Mouse (Mus musculus) intestine, postnatal 0 days (tissue): ENCODE measurements around the gene Sesn1. TPM values are rescaled to one million over a fixed set of nuclear protein-coding genes. Genes with fewer than 3 reads are reported as not detected.
"Not testable (repeated sequence)": the region's sequence is repeated elsewhere in the genome, so short reads cannot be mapped to it uniquely, and the experiment has no call there.

ENCODE experiments used
- ATAC-seq: fragments of 200-750 bp; cut with Nextera tagmentation; 2 replicates; pipeline ENCODE4 v1.8.0; 2017; ENCODE audit warnings: mild to moderate bottlenecking, moderate TSS enrichment, moderate library complexity
- H3K27ac ChIP-seq: fragments of 300-500 bp; sonication (generic); 2 replicates; pipeline ENCODE4 v1.5.1; 2014; ENCODE audit warnings: mild to moderate bottlenecking, low read depth, low read length, moderate library complexity
- H3K27me3 ChIP-seq: fragments of 300-500 bp; sonication (generic); replicated peaks from 2 replicates; pipeline ENCODE4 v1.6.1; 2014; ENCODE audit warnings: low read length, mixed read lengths; ENCODE audit not compliant: control insufficient read depth, insufficient read depth
- H3K36me3 ChIP-seq: fragments of 300-500 bp; sonication (generic); 2 replicates; pipeline ENCODE4 v1.6.1; 2014; ENCODE audit warnings: mild to moderate bottlenecking, moderate library complexity; ENCODE audit not compliant: control insufficient read depth, insufficient read depth
- H3K4me1 ChIP-seq: fragments of 300-500 bp; sonication (generic); replicated peaks from 2 replicates; pipeline ENCODE4 v1.6.1; 2014; ENCODE audit warnings: antibody characterized with exemption, low read length, mixed read lengths; ENCODE audit not compliant: control insufficient read depth, insufficient read depth
- H3K4me2 ChIP-seq: fragments of 300-500 bp; sonication (generic); replicated peaks from 2 replicates; pipeline ENCODE4 v1.6.1; 2014; ENCODE audit warnings: low read depth, mild to moderate bottlenecking, moderate library complexity
- H3K4me3 ChIP-seq: fragments of 300-500 bp; sonication (generic); 2 replicates; pipeline ENCODE4 v1.5.1; 2014; ENCODE audit warnings: low read depth, low read length
- H3K9ac ChIP-seq: fragments of 300-500 bp; sonication (generic); 2 replicates; pipeline ENCODE4 v1.6.1; 2014; ENCODE audit warnings: mild to moderate bottlenecking, low read depth, low read length
- H3K9me3 ChIP-seq: fragments of 300-500 bp; sonication (generic); 2 replicates; pipeline ENCODE4 v1.6.1; 2016; ENCODE audit warnings: mixed run types; ENCODE audit not compliant: control insufficient read depth
- CTCF ChIP-seq: sonication (generic); IDR thresholded peaks from 2 replicates; pipeline ENCODE4 v1.5.1; 2016; ENCODE audit warnings: low read depth, mild to moderate bottlenecking, control low read depth, antibody characterized with exemption, moderate library complexity
- WGBS: fragments of 180-500 bp; shearing (Covaris S2); extraction: QIAGEN DNeasy Blood & Tissue Kit; methylation state at CpG from one replicate; pipeline ENCODE4 v1.1.7; 2014; 5-methylcytosine and 5-hydroxymethylcytosine counted together
- polyA plus RNA-seq: library from polyadenylated mRNA; unstranded; fragments of >200 nt; fragmentation: Nextera tagmentation; extraction: Ambion mirVana; gene quantifications from 2 replicates; pipeline ENCODE4 v1.2.1, GENCODE M21; 2015

Sesn1 gene
- polyA plus RNA-seq, 1 experiment from 2014 or later: 26.2 TPM

- no peak overlapping the region for H3K9ac ChIP-seq
- ATAC-seq: no peak
- no peaks in the 10 kb centered on the region for H3K36me3 ChIP-seq
- no peak for TF ChIP-seq CTCF
- no peaks in the 10 kb centered on the region for H3K27me3 ChIP-seq
- H3K9me3 ChIP-seq: no peaks in the 10 kb centered on the region
- H3K4me1 ChIP-seq: peaks cover 5% of the 10 kb centered on the region; the same call in 1 of the 2 replicates
- H3K27ac ChIP-seq: no peak overlapping the region
- H3K4me3 ChIP-seq: no peak overlapping the region
- H3K4me2 ChIP-seq: no peak overlapping the region
- 80% methylated on average over 3 of the region's 3 CpGs for WGBS
Observed at GRCm38 (mm10) chr10:41819307-41819706, 9.6 kb downstream of the Sesn1 start.

DNA sequence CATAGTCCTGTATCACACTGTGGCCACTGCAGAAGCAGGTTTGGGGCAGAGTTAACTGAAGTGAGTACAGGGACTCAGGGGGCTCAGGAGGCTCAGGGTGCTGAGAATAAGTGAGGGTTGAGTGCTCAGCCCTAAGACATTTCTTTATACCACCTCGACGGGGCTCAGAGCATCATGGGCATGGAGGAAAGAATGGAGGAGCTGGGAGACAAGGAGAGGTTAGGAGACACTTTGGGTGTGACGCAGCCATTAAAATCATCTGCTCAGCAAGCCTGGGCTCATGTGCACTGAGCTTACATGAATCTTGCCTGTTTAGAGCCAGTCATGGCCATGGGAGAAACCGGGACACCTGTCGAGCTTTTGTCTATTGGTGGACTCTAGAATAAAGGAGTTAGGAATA, 10.7 kb downstream of the Sesn1 start:
- WGBS: 93% methylated on average over 5 of the region's 5 CpGs
- peaks cover 5% of the 10 kb centered on the region; the same call in 1 of the 2 replicates for H3K4me1 ChIP-seq
- no peak overlapping the region for H3K4me3 ChIP-seq
- no peak overlapping the region for H3K4me2 ChIP-seq
- H3K9me3 ChIP-seq: no peaks in the 10 kb centered on the region
- no peaks in the 10 kb centered on the region for H3K36me3 ChIP-seq
- no peak for ATAC-seq
- no peak overlapping the region for H3K27ac ChIP-seq
- no peak overlapping the region for H3K9ac ChIP-seq
- no peak for TF ChIP-seq CTCF
- H3K27me3 ChIP-seq: no peaks in the 10 kb centered on the region

GRCm38 (mm10) chr10:41821171-41821570, 11.4 kb downstream of the Sesn1 start:
- no peaks in the 10 kb centered on the region for H3K27me3 ChIP-seq
- no peak overlapping the region for H3K4me2 ChIP-seq
- H3K27ac ChIP-seq: no peak overlapping the region
- no peak overlapping the region for H3K9ac ChIP-seq
- WGBS: 73% methylated on average over 6 of the region's 6 CpGs
- H3K4me3 ChIP-seq: no peak overlapping the region
- H3K9me3 ChIP-seq: no peaks in the 10 kb centered on the region
- H3K36me3 ChIP-seq: no peaks in the 10 kb centered on the region
- no peak for TF ChIP-seq CTCF
- ATAC-seq: peak; percentile 99
- peaks cover 5% of the 10 kb centered on the region; the same call in 1 of the 2 replicates for H3K4me1 ChIP-seq

DNA sequence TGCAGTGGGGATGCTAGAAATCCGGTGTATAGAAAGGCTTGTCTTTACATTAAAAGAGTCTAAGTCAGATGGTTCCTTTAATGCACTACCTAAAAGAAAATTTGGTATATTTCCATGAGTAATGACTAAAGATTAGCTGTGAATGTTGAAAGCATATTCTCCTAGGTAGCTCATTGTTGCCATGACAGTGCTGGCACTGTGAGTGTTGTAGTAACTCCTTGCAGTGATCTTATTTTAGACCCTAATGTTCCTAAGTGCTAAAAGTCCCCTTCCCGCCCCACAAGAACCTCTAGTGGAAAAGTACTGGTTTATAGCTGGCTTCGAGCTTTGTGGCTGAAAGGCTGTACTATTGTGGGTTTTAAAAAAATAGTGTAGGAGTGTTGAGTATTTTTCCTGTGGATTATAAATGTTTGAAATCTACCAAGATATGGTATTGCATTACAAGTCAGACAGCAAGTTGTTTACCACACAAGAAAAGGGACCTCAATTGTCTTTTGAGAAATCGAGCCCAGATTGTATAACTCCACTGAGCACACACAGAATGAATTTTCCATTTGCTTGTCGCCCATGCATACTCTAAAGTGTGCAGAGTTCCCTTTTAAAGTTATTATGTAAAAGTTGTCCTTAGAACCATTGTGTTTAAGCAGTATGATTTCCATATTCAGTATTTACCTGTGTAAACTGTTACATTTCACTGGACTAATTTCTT, 13.0 kb downstream of the Sesn1 start:
- no peak overlapping the region for H3K4me2 ChIP-seq
- no peaks in the 10 kb centered on the region for H3K36me3 ChIP-seq
- H3K9ac ChIP-seq: no peak overlapping the region
- 73% methylated on average over 5 of the region's 5 CpGs for WGBS
- no peak for ATAC-seq
- H3K27ac ChIP-seq: no peak overlapping the region
- no peak for TF ChIP-seq CTCF
- H3K4me1 ChIP-seq: peaks cover 5% of the 10 kb centered on the region; the same call in 1 of the 2 replicates
- H3K4me3 ChIP-seq: no peak overlapping the region
- H3K9me3 ChIP-seq: no peaks in the 10 kb centered on the region
- H3K27me3 ChIP-seq: no peaks in the 10 kb centered on the region

DNA sequence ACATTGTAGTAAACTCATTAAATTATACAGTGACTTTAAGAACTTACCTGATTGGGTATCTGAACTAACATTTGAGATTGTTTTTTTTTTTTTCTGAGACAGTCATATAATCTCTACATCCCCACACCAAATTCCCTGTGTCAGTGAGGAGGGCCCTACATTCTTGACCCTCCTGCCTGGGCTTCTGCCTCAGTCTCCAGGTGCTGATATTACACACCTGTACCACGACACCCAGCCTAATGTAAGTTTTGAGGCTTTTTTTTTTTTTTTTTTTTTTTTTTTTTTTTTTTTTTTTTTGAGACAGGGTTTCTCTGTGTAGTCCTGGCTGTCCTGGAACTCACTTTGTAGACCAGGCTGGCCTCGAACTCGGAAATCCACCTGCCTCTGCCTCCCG, 13.5 kb downstream of the Sesn1 start:
- H3K9me3 ChIP-seq, H3K4me3 ChIP-seq, H3K27me3 ChIP-seq, H3K27ac ChIP-seq, ATAC-seq, H3K36me3 ChIP-seq, H3K9ac ChIP-seq, H3K4me2 ChIP-seq, H3K4me1 ChIP-seq: not testable (repeated sequence)
- WGBS: 96% methylated on average over 4 of the region's 4 CpGs

DNA sequence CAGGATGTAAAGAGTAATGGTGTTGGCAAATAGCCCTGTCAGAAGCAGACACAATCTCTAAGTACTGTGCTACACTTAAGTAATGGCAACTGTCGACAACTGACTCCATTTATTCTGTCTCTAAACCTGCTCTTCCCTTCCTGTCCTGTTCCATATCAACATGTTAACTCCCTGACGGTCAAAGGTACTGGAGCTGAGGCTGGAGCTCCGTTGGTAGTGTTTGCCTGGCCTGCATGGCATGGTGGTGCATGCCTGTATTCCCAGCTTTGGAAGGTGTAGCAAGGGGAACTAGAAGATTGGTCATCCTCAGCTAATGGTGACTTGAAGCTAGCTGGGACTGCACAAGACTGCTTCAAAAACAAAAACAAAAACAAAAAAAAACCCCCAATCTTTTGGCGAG, 14.2 kb downstream of the Sesn1 start:
- no peaks in the 10 kb centered on the region for H3K36me3 ChIP-seq
- TF ChIP-seq CTCF: no peak
- H3K9ac ChIP-seq: no peak overlapping the region
- no peaks in the 10 kb centered on the region for H3K9me3 ChIP-seq
- no peaks in the 10 kb centered on the region for H3K27me3 ChIP-seq
- no peak for ATAC-seq
- H3K4me3 ChIP-seq: no peak overlapping the region
- no peak overlapping the region for H3K4me2 ChIP-seq
- WGBS: 65% methylated on average over 4 of the region's 4 CpGs
- no peak overlapping the region for H3K27ac ChIP-seq
- H3K4me1 ChIP-seq: peaks cover 5% of the 10 kb centered on the region; the same call in 1 of the 2 replicates

DNA sequence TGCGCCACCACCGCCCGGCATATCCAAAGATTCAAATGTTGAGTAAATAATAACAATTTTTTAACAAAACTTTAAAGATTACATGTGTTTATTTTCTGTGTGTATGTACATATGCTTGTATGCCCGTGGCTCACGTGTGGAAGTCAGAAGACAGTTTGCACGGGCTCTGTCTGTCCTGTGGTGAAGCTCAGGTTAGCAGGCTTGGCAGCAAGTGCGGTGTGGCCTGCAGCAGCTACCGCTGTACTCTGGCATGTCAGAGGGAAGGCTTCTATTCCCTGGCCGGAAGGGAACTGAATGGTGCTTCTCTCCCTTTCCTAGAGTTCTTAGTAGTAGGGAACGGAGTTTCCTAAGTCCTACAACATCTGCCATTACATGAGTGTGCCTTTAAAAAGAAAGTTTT, 15.3 kb downstream of the Sesn1 start:
- Histone ChIP-seq H3K9ac (no peak overlapping the region), H3K27ac (no peak overlapping the region), H3K9me3 (no peaks in the 10 kb centered on the region), H3K4me2 (no peak overlapping the region), H3K4me3 (no peak overlapping the region), H3K4me1 (peaks cover 5% of the 10 kb centered on the region; the same call in 1 of the 2 replicates), H3K36me3 (no peaks in the 10 kb centered on the region), H3K27me3 (no peaks in the 10 kb centered on the region)
- ATAC-seq: no peak
- WGBS: 91% methylated on average over 10 of the region's 10 CpGs
- TF ChIP-seq CTCF: no peak
